Mouse (Mus musculus) cerebral cortex, adult 2 months (tissue): ENCODE measurements around the gene Grtp1.

Experiments
- WGBS: fragments of 180-500 bp; shearing (Covaris S2); methylation state at CpG from one replicate; pipeline ENCODE4 v1.1.7; 2018; 5-methylcytosine and 5-hydroxymethylcytosine counted together

The Grtp1 gene

GRCm38 (mm10) chr8:13174811-13175210 is 25.6 kb downstream of the Grtp1 start:
- 73% methylated on average over 4 of the region's 4 CpGs for WGBS

- 81% methylated on average over 4 of the region's 4 CpGs for WGBS
These were observed 26.1 kb downstream of the Grtp1 start for GRCm38 (mm10) chr8:13174305-13174704.

- 36% methylated on average over 1 of the region's 1 CpGs for WGBS
These were observed 29.9 kb downstream of the Grtp1 start for GRCm38 (mm10) chr8:13170510-13170909.

GRCm38 (mm10) chr8:13164361-13164760 is 36.1 kb downstream of the Grtp1 start:
- 64% methylated on average over 5 of the region's 5 CpGs for WGBS

GRCm38 (mm10) chr8:13163563-13163962 is 36.9 kb downstream of the Grtp1 start:
- WGBS, result 90% methylated on average over 1 of the region's 1 CpGs

GRCm38 (mm10) chr8:13162098-13162497 is 38.3 kb downstream of the Grtp1 start:
- WGBS, result 76% methylated on average over 6 of the region's 6 CpGs

- 68% methylated on average over 3 of the region's 3 CpGs for WGBS
These were observed 39.7 kb downstream of the Grtp1 start for GRCm38 (mm10) chr8:13160691-13161090.

- WGBS, result under 1% methylated on average over 47 of the region's 49 CpGs
These were observed 41.0 kb downstream of the Grtp1 start for GRCm38 (mm10) chr8:13159377-13159881.

GRCm38 (mm10) chr8:13158718-13159376 is 41.6 kb downstream of the Grtp1 start, which contains the start of gene Lamp1:
Gene Lamp1, plus strand, starts transcription at chr8:13159161.
- WGBS, result under 1% methylated on average over 40 of the region's 50 CpGs

GRCm38 (mm10) chr8:13156327-13157097 is 43.9 kb downstream of the Grtp1 start:
- 53% methylated on average over 12 of the region's 12 CpGs for WGBS

GRCm38 (mm10) chr8:13155358-13155757 is 45.1 kb downstream of the Grtp1 start:
- WGBS, result 70% methylated on average over 9 of the region's 9 CpGs

GRCm38 (mm10) chr8:13154099-13154498 is 46.3 kb downstream of the Grtp1 start:
- whole genome bisulfite sequencing, result 79% methylated on average over 9 of the region's 9 CpGs

GRCm38 (mm10) chr8:13150929-13151328 is 49.5 kb downstream of the Grtp1 start:
- WGBS, result 92% methylated on average over 2 of the region's 2 CpGs

GRCm38 (mm10) chr8:13149866-13150265 is 50.6 kb downstream of the Grtp1 start:
- 72% methylated on average over 5 of the region's 5 CpGs for WGBS

GRCm38 (mm10) chr8:13149287-13149686 is 51.1 kb downstream of the Grtp1 start:
- WGBS, result 62% methylated on average over 2 of the region's 2 CpGs

GRCm38 (mm10) chr8:13148476-13148875 is 51.9 kb downstream of the Grtp1 start:
- 68% methylated on average over 2 of the region's 2 CpGs for WGBS

- 92% methylated on average over 5 of the region's 5 CpGs for WGBS
These were observed 58.7 kb downstream of the Grtp1 start for GRCm38 (mm10) chr8:13141681-13142080.

GRCm38 (mm10) chr8:13139641-13140182 is 60.7 kb downstream of the Grtp1 start:
- 94% methylated on average over 6 of the region's 6 CpGs for WGBS

GRCm38 (mm10) chr8:13132220-13132619 is 68.2 kb downstream of the Grtp1 start:
- WGBS, result 58% methylated on average over 9 of the region's 9 CpGs

GRCm38 (mm10) chr8:13124897-13125296 is 75.5 kb downstream of the Grtp1 start:
- 85% methylated on average over 8 of the region's 8 CpGs for WGBS

- 90% methylated on average over 7 of the region's 7 CpGs for WGBS
These were observed 77.5 kb downstream of the Grtp1 start for GRCm38 (mm10) chr8:13122887-13123421.
